Mouse (Mus musculus) C2C12 (cell line): ENCODE measurements at regions not wholly inside any gene's neighbourhood (a gene's known extent, or its start where the extent isn't known, plus 50 kb on each side); places are given as distances from the start of the nearest gene placed in this dataset.

Source experiments
- CEBPB ChIP-seq: IDR thresholded peaks from one replicate; pipeline ENCODE4 v1.6.1; 2011; ENCODE audit warnings: low read depth, mild to moderate bottlenecking, control low read depth, moderate library complexity
- CTCF ChIP-seq: IDR thresholded peaks from one replicate; pipeline ENCODE4 v1.5.1; 2011; ENCODE audit not compliant: control insufficient read depth, insufficient read depth, insufficient read length
- MAX ChIP-seq: IDR thresholded peaks from one replicate; pipeline ENCODE4 v1.6.1; 2011; ENCODE audit warnings: mild to moderate bottlenecking, control low read depth
- MYOD1 ChIP-seq: IDR thresholded peaks from one replicate; pipeline ENCODE4 v1.6.1; 2011; ENCODE audit warnings: low read depth; ENCODE audit not compliant: control insufficient read depth, insufficient read length
- MYOG ChIP-seq: IDR thresholded peaks from one replicate; pipeline ENCODE4 v1.6.1; 2011; ENCODE audit not compliant: control insufficient read depth, insufficient read length; ENCODE audit errors: extremely low read depth
- USF1 ChIP-seq: IDR thresholded peaks from one replicate; pipeline ENCODE4 v1.6.1; 2011; ENCODE audit warnings: low read depth, mild to moderate bottlenecking, control low read depth, moderate library complexity

GRCm38 (mm10) chr11:117589006-117589405 lies 65.1 kb upstream of the Tnrc6c start:
- no peak for TF ChIP-seq CTCF
- no peak for TF ChIP-seq MAX
- no peak for TF ChIP-seq CEBPB
- TF ChIP-seq USF1, result no peak
- no peak for TF ChIP-seq MYOD1
- TF ChIP-seq MYOG, result no peak
